Mouse (Mus musculus): ENCODE measurements around the gene Ppp2r5d.

GRCm38 (mm10) chr17:46690665-46691064 lies 14.2 kb downstream of the Ppp2r5d start:
- TF ChIP-seq CTCF (IDR thresholded peaks at IDR 0.05; ENCODE audit: insufficient read depth, low read length): no peak
- TF ChIP-seq POLR2A (IDR thresholded peaks at IDR 0.05; ENCODE audit: borderline replicate concordance, extremely low read depth, low read depth, low read length): no peak
